Mouse (Mus musculus) stomach, embryonic 14.5 days (tissue): ENCODE data around the gene Hist3h2ba. TPM values are rescaled to one million over a fixed set of nuclear protein-coding genes. Genes with fewer than 3 reads are reported as not detected.
"Not testable (repeated sequence)": the region's sequence is repeated elsewhere in the genome, so short reads cannot be mapped to it uniquely, and the experiment has no call there.

Source experiments
- ATAC-seq: fragments of 200-750 bp; cut with Nextera tagmentation; 2 replicates; pipeline ENCODE4 v1.8.0; 2017; ENCODE audit warnings: low read depth, moderate TSS enrichment; ENCODE audit not compliant: insufficient number of reproducible peaks, insufficient read depth, low FRiP score
- H3K27ac ChIP-seq: fragments of 300-500 bp; sonication (generic); 2 replicates; pipeline ENCODE4 v1.5.1; 2014; ENCODE audit warnings: mild to moderate bottlenecking, low read length, moderate library complexity, mixed read lengths
- H3K27me3 ChIP-seq: fragments of 300-500 bp; sonication (generic); 2 replicates; pipeline ENCODE4 v1.6.1; 2014; ENCODE audit warnings: low read length, control low read depth, mixed read lengths; ENCODE audit not compliant: control insufficient read depth, insufficient read depth
- H3K36me3 ChIP-seq: fragments of 300-500 bp; sonication (generic); 2 replicates; pipeline ENCODE4 v1.6.1; 2014; ENCODE audit warnings: mild to moderate bottlenecking, control low read depth, low read length, moderate library complexity, mixed read lengths; ENCODE audit not compliant: control insufficient read depth, insufficient read depth
- H3K4me1 ChIP-seq: fragments of 300-500 bp; sonication (generic); 2 replicates; pipeline ENCODE4 v1.6.1; 2014; ENCODE audit warnings: low read length, control low read depth, mixed read lengths; ENCODE audit not compliant: control insufficient read depth, insufficient read depth
- H3K4me2 ChIP-seq: fragments of 300-500 bp; sonication (generic); replicated peaks from 2 replicates; pipeline ENCODE4 v1.6.1; 2014; ENCODE audit warnings: low read depth, low read length, control low read depth
- H3K4me3 ChIP-seq: fragments of 300-500 bp; sonication (generic); 2 replicates; pipeline ENCODE4 v1.5.1; 2014; ENCODE audit warnings: low read depth, low read length, control low read depth
- H3K9ac ChIP-seq: fragments of 300-500 bp; sonication (generic); replicated peaks from 2 replicates; pipeline ENCODE4 v1.6.1; 2014; ENCODE audit warnings: low read depth, mild to moderate bottlenecking, control low read depth, low read length, moderate library complexity, mixed read lengths
- H3K9me3 ChIP-seq: fragments of 300-500 bp; sonication (generic); 2 replicates; pipeline ENCODE4 v1.6.1; 2016; ENCODE audit warnings: low read depth, low read length, control low read depth; ENCODE audit not compliant: control insufficient read depth
- whole genome bisulfite sequencing: fragments of 180-500 bp; shearing (Covaris S2); extraction: QIAGEN DNeasy Blood & Tissue Kit; methylation state at CpG from one replicate; pipeline ENCODE4 v1.1.7; 2014; 5-methylcytosine and 5-hydroxymethylcytosine counted together
- polyA plus RNA-seq: library from polyadenylated mRNA; unstranded; fragments of >200 nt; fragmentation: Nextera tagmentation; extraction: Ambion mirVana; gene quantifications from 2 replicates; pipeline ENCODE4 v1.2.1, GENCODE M21; 2014

Gene Hist3h2ba
- polyA plus RNA-seq, 1 experiment from 2014 or later = 31.2 TPM

DNA sequence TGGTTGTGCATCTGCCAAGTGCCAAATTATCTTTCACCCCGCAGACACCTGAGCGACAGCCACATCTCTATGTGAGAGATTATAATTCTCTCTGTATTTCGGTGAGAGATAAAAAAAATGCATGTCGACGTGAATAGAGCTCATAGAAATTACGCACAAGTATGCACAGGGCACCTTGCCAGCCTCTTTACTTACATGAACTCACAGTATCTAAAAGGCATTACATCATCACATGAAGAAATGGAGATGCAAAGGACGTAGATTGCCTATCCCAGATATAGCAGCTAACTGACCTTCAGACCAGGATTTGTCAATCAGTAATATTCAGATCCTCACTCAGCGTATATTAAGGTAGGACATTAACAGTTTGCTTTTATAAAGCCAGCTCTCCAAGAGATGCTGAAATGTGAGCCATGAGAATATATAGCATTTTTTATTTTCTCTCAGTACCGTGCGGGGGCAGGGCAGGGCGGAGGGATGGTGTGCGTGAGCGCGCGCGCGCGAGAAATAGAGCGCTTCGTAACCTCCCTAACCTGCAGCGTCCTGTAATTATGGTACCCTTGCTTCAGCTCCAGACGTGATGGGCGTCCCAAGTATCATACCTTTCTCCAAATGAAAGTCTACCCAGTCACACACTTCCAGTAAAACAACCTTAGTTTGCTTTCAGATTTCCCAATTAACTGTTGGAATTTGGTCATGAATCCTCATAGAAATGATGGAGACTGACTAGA is 757 bp upstream of the Hist3h2ba start:
- Histone ChIP-seq H3K36me3 (no peaks in the 10 kb centered on the region), H3K4me2 (peak overlapping the region; percentile 69), H3K9me3 (no peaks in the 10 kb centered on the region), H3K27ac (peak overlapping the region; percentile 87), H3K4me1 (peaks cover 3% of the 10 kb centered on the region; the same call in 1 of the 2 replicates), H3K4me3 (peak overlapping the region; percentile 39), H3K27me3 (no peaks in the 10 kb centered on the region), H3K9ac (0 out of 2 replicates have a peak overlapping the region, but pooled peaks have one; percentile 28)
- peak; percentile 34; the same call in 1 of the 2 replicates for ATAC-seq
- 12% methylated on average over 23 of the region's 23 CpGs for WGBS

DNA sequence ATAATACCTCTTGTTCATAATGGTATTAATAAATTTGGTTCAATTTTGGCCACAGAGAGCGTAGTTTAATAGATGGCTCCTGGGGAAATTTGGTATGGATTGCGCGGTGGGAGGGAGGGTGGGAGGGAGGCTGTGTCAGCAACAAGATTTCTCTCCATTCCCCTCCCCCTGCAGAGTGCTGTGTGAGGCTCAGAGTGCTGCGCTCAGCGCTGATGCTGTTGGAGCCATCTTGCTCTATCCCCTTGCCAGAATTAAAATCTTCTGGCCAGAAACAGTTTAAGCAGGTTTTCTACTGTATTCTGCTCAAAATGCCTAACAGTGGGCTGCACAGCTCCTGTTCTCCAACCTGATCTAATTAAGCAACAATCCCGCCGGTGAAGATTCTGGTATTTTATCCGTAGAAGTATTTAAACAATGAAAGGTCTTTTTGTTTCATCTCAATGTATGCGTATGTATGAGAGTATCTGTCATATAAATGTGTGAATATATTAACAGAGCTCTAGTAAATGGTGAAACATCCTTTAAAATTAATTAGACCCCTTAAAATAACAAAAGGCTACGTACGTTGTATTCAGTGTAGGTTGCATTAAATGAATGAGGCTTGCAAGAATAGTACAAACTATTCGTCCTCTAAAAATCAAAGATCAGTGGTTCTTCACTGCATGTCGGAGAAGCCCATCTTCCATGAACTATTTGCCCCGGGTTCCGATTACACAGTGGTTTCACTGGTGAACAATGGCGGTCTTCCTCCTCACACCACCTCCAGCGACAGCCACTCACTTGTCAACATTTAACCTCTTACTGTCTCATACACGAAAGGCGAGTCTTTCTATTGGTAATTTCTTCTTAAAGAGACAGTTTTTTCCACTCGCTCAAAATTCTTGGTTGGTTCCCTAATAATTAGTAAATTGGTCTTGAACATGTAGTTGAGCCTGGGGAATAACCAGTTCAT is 1.0 kb downstream of the Hist3h2ba start:
- peak overlapping the region; percentile 69 for H3K4me2 ChIP-seq
- WGBS = 8% methylated on average over 20 of the region's 20 CpGs
- H3K9me3 ChIP-seq = no peaks in the 10 kb centered on the region
- H3K36me3 ChIP-seq = no peaks in the 10 kb centered on the region
- H3K4me1 ChIP-seq = peaks cover 3% of the 10 kb centered on the region; the same call in 1 of the 2 replicates
- H3K4me3 ChIP-seq = peak overlapping the region; percentile 39
- peak overlapping the region; percentile 39 for H3K9ac ChIP-seq
- H3K27me3 ChIP-seq = no peaks in the 10 kb centered on the region
- H3K27ac ChIP-seq = peak overlapping the region; percentile 89
- ATAC-seq = no peak

DNA sequence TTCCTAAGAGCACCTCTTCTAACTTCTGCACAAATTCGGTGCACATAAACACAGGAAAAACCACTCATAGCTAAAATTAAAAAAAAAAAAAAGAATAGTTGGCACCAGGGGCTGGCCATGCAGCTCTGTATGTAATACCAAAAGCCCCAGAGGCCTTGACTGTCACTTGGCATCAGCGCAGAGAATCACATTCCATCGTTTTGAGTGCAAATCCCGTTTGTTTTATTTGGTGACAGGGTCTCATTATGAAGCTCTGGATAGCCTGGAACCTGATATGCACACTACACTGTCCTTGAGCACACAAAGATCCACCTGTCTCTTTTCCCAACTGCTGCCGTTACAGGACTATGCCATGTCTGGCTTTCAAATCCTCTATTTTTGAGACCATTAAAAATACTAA is 2.5 kb downstream of the Hist3h2ba start:
- WGBS = 66% methylated on average over 5 of the region's 5 CpGs
- no peak overlapping the region for H3K4me2 ChIP-seq
- H3K4me1 ChIP-seq = peaks cover 3% of the 10 kb centered on the region; the same call in 1 of the 2 replicates
- ATAC-seq = no peak
- no peak overlapping the region for H3K9ac ChIP-seq
- no peaks in the 10 kb centered on the region; the same call in 1 of the 2 replicates for H3K36me3 ChIP-seq
- no peaks in the 10 kb centered on the region for H3K27me3 ChIP-seq
- no peak overlapping the region for H3K27ac ChIP-seq
- no peaks in the 10 kb centered on the region for H3K9me3 ChIP-seq
- H3K4me3 ChIP-seq = no peak overlapping the region

DNA sequence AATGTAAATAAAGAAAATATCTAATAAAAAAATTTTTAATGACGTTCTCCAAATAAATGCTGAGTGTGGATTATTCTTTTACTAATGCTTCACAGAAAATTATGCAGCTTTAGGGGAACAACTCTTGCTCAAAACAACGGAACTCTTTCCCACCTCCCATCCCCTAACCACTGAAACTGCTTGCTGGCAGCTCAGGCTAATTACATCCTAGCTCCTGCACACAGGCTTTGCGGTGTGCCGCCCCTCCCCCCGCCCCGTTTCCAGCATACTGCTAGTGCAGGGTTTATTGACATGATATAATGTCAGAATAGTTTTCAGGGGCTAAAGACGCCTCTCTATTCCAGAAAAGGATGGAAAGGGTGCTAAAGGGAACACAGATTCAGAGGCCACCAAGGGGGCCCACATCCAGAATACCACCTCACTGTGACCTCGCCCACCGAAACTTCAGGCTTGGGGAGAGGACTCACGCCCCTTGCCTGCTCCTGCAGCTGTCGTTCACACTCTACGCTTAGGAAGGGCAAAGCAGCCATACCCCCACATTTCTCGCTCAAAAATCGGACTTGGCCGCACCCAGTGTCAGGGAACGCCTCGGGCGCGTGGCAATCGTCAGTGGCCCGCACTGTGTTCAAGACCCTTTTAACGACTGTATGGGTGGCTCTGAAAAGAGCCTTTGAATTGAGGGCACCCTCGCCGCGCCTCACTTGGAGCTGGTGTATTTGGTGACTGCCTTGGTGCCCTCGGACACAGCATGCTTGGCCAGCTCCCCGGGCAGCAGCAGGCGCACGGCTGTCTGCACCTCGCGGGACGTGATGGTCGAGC is 4.8 kb downstream of the Hist3h2ba start:
- Histone ChIP-seq H3K9ac (peak overlapping the region; percentile 60), H3K36me3 (peaks cover 4% of the 10 kb centered on the region), H3K27me3 (no peaks in the 10 kb centered on the region), H3K4me2 (peak overlapping the region; percentile 93), H3K4me3 (peak overlapping the region; percentile 59), H3K9me3 (no peaks in the 10 kb centered on the region), H3K27ac (peak overlapping the region; percentile 97), H3K4me1 (peaks cover 11% of the 10 kb centered on the region)
- peak; percentile 8; the same call in 1 of the 2 replicates for ATAC-seq
- under 1% methylated on average over 33 of the region's 33 CpGs for WGBS

DNA sequence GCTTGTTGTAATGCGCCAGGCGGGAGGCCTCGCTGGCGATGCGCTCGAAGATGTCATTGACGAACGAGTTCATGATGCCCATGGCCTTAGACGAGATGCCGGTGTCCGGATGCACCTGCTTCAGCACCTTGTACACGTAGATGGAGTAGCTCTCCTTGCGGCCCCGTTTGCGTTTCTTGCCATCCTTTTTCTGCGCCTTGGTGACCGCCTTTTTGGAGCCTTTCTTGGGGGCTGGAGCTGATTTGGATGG is 5.4 kb downstream of the Hist3h2ba start:
- not testable (repeated sequence) for H3K9me3 ChIP-seq, H3K27me3 ChIP-seq, ATAC-seq, H3K36me3 ChIP-seq
- Histone ChIP-seq H3K4me2 (peak overlapping the region; percentile 93), H3K9ac (peak overlapping the region; percentile 60; the same call in 1 of the 2 replicates), H3K4me1 (peaks cover 11% of the 10 kb centered on the region), H3K27ac (peak overlapping the region; percentile 97), H3K4me3 (peak overlapping the region; percentile 59)
- WGBS = 0% methylated on average over 14 of the region's 17 CpGs

DNA sequence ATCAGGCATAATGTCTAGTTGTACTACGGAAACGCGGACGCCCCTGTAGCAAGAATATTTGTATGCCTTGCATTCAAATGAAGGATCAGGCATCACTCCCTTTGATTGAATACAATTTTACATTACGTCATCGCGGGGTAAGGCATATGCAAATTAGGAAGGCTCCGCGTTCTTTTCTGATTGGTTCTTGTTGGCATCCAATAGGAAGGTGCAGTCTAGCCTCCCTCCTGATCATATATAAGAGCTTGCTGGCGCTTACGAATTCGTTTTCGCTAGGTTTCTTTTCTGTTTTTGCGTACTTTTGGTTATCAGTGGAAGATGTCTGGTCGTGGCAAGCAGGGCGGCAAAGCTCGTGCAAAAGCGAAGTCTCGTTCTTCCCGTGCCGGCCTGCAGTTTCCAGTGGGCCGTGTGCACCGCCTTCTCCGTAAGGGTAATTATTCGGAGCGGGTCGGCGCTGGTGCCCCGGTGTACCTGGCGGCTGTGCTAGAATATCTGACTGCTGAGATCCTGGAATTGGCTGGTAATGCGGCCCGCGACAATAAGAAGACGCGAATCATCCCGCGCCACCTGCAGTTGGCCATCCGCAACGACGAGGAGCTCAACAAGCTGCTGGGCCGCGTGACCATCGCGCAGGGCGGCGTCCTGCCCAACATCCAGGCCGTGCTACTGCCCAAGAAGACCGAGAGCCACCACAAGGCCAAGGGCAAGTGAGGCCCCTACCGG is 5.9 kb downstream of the Hist3h2ba start, which contains the start of the genes Hist3h2a and Trim17:
Gene Hist3h2a, plus strand, starts transcription at position 266 of the 723 bp plus-strand sequence.
Gene Trim17, plus strand, starts transcription at position 266 of the 723 bp plus-strand sequence.
- H3K27ac ChIP-seq = peak within 1 kb of the TSS; percentile 97
- peak within 1 kb of the TSS; percentile 59 for H3K4me3 ChIP-seq
- H3K4me2 ChIP-seq = peak within 1 kb of the TSS; percentile 93
- H3K9ac ChIP-seq = peak within 1 kb of the TSS; percentile 94
- H3K27me3 ChIP-seq = no peaks in the 10 kb centered on the region
- peaks cover 4% of the 10 kb centered on the region for H3K36me3 ChIP-seq
- no peaks in the 10 kb centered on the region for H3K9me3 ChIP-seq
- WGBS = under 1% methylated on average over 49 of the region's 49 CpGs
- peak; percentile 93 for ATAC-seq
- H3K4me1 ChIP-seq = peaks cover 16% of the 10 kb centered on the region

DNA sequence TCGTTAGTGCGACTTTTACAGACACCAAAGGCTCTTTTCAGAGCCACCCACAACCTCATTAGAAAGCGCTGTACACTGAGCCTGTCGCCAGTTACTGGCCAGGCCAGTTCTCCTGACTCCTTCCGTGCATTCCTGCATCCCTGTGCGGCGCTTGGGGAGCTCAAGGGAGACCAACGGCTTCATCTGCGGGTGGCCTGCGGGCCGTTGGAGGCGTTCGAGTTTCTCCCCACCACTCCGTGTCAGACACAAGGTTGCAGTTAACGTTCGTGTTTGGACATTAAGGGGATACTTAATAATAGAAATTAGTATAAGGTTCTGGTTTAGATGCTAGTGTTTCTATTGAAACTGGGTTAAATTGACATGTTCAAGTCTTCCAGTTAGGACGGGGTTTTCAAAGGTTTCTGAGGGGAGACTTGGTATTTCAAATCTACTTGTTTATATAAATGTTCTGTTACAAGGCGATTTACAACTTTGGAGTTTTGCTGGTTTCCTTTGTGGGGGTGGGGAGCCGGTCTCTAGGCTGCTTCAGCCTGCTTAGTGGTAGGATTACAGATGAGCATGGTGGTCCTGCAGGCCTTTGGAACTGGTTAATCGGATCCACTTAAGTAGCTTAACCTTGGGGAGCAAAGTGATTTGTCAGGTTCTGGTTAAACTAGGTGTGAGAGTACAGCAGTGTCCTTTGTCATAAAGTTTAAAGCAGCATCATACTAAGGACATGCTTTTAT is 6.6 kb downstream of the Hist3h2ba start:
- WGBS = under 1% methylated on average over 20 of the region's 20 CpGs
- H3K27me3 ChIP-seq = no peaks in the 10 kb centered on the region
- peak overlapping the region; percentile 57 for H3K4me2 ChIP-seq
- peaks cover 18% of the 10 kb centered on the region for H3K4me1 ChIP-seq
- peak overlapping the region; percentile 59 for H3K4me3 ChIP-seq
- peak; percentile 5; the same call in 1 of the 2 replicates for ATAC-seq
- H3K36me3 ChIP-seq = peaks cover 4% of the 10 kb centered on the region
- H3K27ac ChIP-seq = peak overlapping the region; percentile 97
- no peaks in the 10 kb centered on the region for H3K9me3 ChIP-seq
- peak overlapping the region; percentile 94 for H3K9ac ChIP-seq
